Mouse (Mus musculus) heart, embryonic 11.5 days (tissue): ENCODE data around the gene Syk. TPM values are rescaled to one million over a fixed set of nuclear protein-coding genes. Genes with fewer than 3 reads are reported as not detected.

Experiments
- ATAC-seq: fragments of 200-750 bp; cut with Nextera tagmentation; replicated peaks from 2 replicates; pipeline ENCODE4 v1.8.0; 2017; ENCODE audit warnings: moderate library complexity; ENCODE audit not compliant: insufficient number of reproducible peaks, low FRiP score, low TSS enrichment
- H3K27ac ChIP-seq: fragments of 300-500 bp; sonication (generic); 2 replicates; pipeline ENCODE4 v1.5.1; 2014; ENCODE audit warnings: mild to moderate bottlenecking, low read depth, low read length
- H3K27me3 ChIP-seq: fragments of 300-500 bp; sonication (generic); 2 replicates; pipeline ENCODE4 v1.6.1; 2014; ENCODE audit warnings: mild to moderate bottlenecking, low read length, mixed read lengths; ENCODE audit not compliant: control insufficient read depth, insufficient read depth
- H3K36me3 ChIP-seq: fragments of 300-500 bp; sonication (generic); 2 replicates; pipeline ENCODE4 v1.6.1; 2014; ENCODE audit warnings: mild to moderate bottlenecking, low read length, moderate library complexity, mixed read lengths; ENCODE audit not compliant: control insufficient read depth, insufficient read depth
- H3K4me1 ChIP-seq: fragments of 300-500 bp; sonication (generic); 2 replicates; pipeline ENCODE4 v1.6.1; 2014; ENCODE audit warnings: low read length; ENCODE audit not compliant: control insufficient read depth, insufficient read depth
- H3K4me2 ChIP-seq: fragments of 300-500 bp; sonication (generic); 2 replicates; pipeline ENCODE4 v1.6.1; 2014; ENCODE audit warnings: mild to moderate bottlenecking, moderate library complexity
- H3K4me3 ChIP-seq: fragments of 300-500 bp; sonication (generic); 2 replicates; pipeline ENCODE4 v1.5.1; 2014; ENCODE audit warnings: low read depth, low read length
- H3K9ac ChIP-seq: fragments of 300-500 bp; sonication (generic); 2 replicates; pipeline ENCODE4 v1.6.1; 2014; ENCODE audit warnings: mild to moderate bottlenecking, low read depth, low read length, moderate library complexity
- H3K9me3 ChIP-seq: fragments of 300-500 bp; sonication (generic); replicated peaks from 2 replicates; pipeline ENCODE4 v1.6.1; 2016; ENCODE audit warnings: low read length; ENCODE audit not compliant: control insufficient read depth
- WGBS: fragments of 180-500 bp; shearing (Covaris S2); extraction: QIAGEN DNeasy Blood & Tissue Kit; methylation state at CpG from one replicate; pipeline ENCODE4 v1.1.7; 2014; ENCODE audit not compliant: insufficient replicate concordance; 5-methylcytosine and 5-hydroxymethylcytosine counted together
- polyA plus RNA-seq: library from polyadenylated mRNA; unstranded; fragments of >200 nt; fragmentation: Nextera tagmentation; extraction: Ambion mirVana; gene quantifications from 2 replicates; pipeline ENCODE4 v1.2.1, GENCODE M21; 2014

The Syk gene
- polyA plus RNA-seq, 1 experiment from 2014 or later, result 6.4 TPM

DNA sequence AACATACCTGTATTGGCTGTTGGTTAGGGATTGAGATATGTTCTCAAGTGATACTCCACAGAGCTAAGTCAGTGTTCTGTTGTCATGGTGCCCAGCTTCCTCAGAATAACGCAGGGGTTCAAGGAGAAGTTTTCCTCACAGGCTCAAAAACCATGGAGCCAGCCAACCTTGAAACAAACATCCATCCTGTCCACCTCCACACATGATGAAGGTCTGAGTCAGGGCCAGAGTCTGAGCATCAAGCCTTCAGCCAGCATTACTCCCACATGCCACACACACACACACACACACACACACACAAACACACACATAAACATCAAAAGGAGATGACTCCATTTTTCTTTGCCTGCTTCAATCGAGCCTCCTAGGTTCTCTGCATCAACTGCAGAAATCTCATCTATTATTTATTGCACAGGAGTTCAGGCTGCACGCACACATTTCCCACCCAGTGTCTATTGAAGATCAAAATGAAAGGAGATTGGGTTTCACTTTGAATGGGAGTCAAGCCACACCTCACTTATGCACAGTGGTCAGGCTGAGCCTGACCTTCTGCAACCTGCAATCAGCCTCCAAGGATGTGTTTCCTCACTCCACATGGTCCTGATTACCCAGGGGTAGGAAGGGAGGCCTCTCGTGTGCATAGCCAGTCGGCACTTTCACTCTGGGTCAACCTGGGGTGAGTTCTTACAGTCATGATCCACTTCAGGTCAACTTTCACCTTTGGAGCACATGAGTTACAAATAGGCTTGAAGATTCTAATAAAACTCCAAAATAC is 93.9 kb downstream of the Syk start:
- 74% methylated on average over 5 of the region's 5 CpGs for WGBS
- no peak for ATAC-seq
- no peaks in the 10 kb centered on the region for H3K4me1 ChIP-seq

DNA sequence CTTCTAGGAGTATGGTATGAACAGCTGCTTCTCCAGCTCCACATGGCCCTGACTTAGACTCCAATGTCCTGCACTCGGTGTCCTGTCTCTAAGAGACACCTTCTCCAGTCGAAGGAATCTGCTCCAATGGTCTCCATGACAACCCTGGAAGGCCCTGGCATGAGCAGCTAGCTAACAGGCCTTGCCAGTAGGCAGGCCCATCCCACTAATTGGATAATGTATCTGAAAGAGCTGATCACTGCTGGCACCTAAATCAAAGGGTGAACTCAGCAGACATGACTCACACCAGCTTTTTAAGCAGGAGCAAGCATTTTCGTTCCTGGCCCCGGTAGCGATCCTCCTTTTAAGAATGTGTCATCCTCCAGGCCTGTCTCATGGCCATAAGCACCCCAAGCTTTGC is 96.9 kb downstream of the Syk start:
- Histone ChIP-seq H3K9me3 (no peaks in the 10 kb centered on the region), H3K4me1 (no peaks in the 10 kb centered on the region), H3K4me3 (no peak overlapping the region), H3K27ac (no peak overlapping the region), H3K4me2 (no peak overlapping the region), H3K36me3 (no peaks in the 10 kb centered on the region), H3K9ac (no peak overlapping the region), H3K27me3 (no peaks in the 10 kb centered on the region)
- WGBS, result 72% methylated on average over 5 of the region's 5 CpGs
- ATAC-seq, result no peak

More for the DNA sequence above, 93.9 kb downstream of the Syk start:
- Histone ChIP-seq H3K9ac (no peak overlapping the region), H3K27me3 (no peaks in the 10 kb centered on the region), H3K9me3 (no peaks in the 10 kb centered on the region), H3K4me2 (no peak overlapping the region), H3K36me3 (no peaks in the 10 kb centered on the region), H3K4me3 (no peak overlapping the region), H3K27ac (no peak overlapping the region)

DNA sequence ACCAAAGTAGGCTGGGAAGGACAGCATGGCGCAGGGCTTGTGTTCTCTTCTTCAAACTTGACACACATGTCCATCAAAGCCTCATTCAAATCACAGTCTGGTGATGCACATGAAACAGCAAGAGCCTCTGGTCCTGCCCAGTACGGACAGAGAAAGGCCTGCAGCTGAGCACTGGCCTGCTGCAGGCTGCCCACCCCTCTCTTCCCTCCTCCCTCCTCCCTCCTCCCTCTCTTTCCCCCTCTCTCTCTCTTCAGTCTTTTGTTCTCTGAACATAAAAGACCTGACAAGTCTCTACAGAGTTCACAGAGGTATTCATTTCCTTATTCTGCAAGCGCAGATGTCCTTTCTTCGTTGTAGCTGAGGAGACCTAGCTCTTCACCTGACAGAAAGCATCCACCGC is 99.1 kb downstream of the Syk start:
- H3K4me2 ChIP-seq, result no peak overlapping the region
- no peaks in the 10 kb centered on the region for H3K4me1 ChIP-seq
- no peaks in the 10 kb centered on the region for H3K36me3 ChIP-seq
- no peaks in the 10 kb centered on the region for H3K9me3 ChIP-seq
- H3K27me3 ChIP-seq, result no peaks in the 10 kb centered on the region
- H3K27ac ChIP-seq, result no peak overlapping the region
- ATAC-seq, result no peak
- 86% methylated on average over 5 of the region's 5 CpGs for WGBS
- no peak overlapping the region for H3K9ac ChIP-seq
- H3K4me3 ChIP-seq, result no peak overlapping the region

DNA sequence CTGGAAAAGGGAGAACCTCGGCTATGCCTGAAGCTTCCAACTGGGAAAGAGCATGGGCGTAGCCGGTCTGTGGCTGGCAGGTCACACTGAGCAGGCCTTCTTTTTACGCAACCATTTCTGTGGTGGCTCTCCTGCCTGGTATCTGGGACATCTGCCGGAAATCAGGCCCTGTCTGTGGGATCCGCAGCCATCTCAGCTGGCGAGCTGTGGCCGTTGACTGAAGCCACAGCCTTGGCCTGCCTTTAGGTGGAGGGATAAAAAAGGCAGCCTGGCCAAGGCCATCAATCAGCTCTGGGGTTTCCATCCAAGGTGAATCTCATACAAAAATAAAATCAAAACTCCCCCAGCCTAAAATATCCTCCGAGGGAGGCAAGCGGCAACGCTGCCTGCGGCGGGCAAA is 107.5 kb downstream of the Syk start:
- no peak overlapping the region for H3K27ac ChIP-seq

DNA sequence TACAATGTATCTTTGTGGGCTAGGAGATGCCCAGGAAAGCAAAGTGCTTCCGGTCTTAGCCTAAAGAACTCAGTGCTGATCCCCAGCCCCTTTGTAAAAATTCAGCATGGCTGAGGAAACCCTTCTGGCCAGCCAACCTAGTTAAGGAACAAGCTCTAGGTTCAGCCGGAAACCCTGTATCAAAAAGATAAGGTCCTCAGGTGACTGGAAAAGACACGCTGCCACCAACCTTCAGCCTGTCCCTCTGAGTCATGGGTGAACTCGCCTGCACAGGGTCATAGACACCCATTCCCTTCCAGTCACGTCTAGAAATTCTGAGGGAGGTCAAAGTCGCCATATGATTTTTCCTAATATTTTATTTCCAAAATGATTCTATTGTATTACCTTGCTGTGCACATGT is 109.3 kb downstream of the Syk start:
- 57% methylated on average over 6 of the region's 6 CpGs for WGBS
- Histone ChIP-seq H3K4me1 (no peaks in the 10 kb centered on the region), H3K9ac (no peak overlapping the region), H3K4me2 (no peak overlapping the region), H3K27ac (no peak overlapping the region), H3K27me3 (no peaks in the 10 kb centered on the region), H3K36me3 (no peaks in the 10 kb centered on the region), H3K4me3 (no peak overlapping the region), H3K9me3 (no peaks in the 10 kb centered on the region)
- ATAC-seq, result no peak

More for the DNA sequence above, 107.5 kb downstream of the Syk start:
- H3K27me3 ChIP-seq, result no peaks in the 10 kb centered on the region
- WGBS, result 74% methylated on average over 13 of the region's 13 CpGs
- no peaks in the 10 kb centered on the region for H3K36me3 ChIP-seq
- H3K4me1 ChIP-seq, result no peaks in the 10 kb centered on the region
- no peak overlapping the region for H3K9ac ChIP-seq
- ATAC-seq, result no peak
- H3K4me3 ChIP-seq, result no peak overlapping the region
- no peaks in the 10 kb centered on the region for H3K9me3 ChIP-seq
- no peak overlapping the region for H3K4me2 ChIP-seq

DNA sequence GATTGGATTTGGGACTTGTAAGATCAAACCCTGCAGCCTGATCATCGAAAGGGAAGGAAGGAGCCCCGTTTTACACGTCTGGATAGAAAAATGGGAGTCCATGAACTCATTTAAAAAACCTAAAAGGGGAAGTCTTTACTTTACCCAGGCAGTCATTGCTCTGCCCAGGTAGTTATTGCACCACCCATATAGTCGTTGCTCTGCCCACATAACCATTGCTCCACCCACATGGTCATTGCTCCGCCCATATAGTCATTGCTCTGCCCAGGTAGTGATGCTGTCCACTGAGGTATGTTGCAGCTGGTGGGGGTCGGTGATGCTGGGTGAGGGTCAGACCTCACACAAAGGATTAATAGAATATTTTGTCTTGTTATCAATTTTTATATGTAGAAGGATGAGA is 111.9 kb downstream of the Syk start:
- Histone ChIP-seq H3K9ac (no peak overlapping the region), H3K27me3 (no peaks in the 10 kb centered on the region), H3K9me3 (no peaks in the 10 kb centered on the region), H3K27ac (no peak overlapping the region), H3K36me3 (no peaks in the 10 kb centered on the region), H3K4me1 (no peaks in the 10 kb centered on the region), H3K4me2 (no peak overlapping the region), H3K4me3 (no peak overlapping the region)
- ATAC-seq, result no peak
- WGBS, result 72% methylated on average over 6 of the region's 6 CpGs

Other genes starting within 250 kb of the Syk start
- gene Diras2, start 51.9 kb upstream of the Syk start, polyA plus RNA-seq, result 0.77 and 0.99 TPM in 2 replicates